Mouse (Mus musculus): ENCODE data around the gene Sept11. TPM values are rescaled to one million over a fixed set of nuclear protein-coding genes. Genes with fewer than 3 reads are reported as not detected.

Sept11 gene
- total and polyA plus RNA-seq, 3 experiments: 20.4 to 96.1 (median 46.1) TPM

GRCm38 (mm10) chr5:93112290-93112689, 19.1 kb downstream of the Sept11 start:
- no peak for TF ChIP-seq GATA2 (IDR thresholded peaks at IDR 0.05; ENCODE audit: borderline replicate concordance, low read depth, low read length)
- no peak for TF ChIP-seq TAL1 (conservative IDR thresholded peaks at IDR 0.05; ENCODE audit: low read depth, low read length)
- TF ChIP-seq GATA1 (IDR thresholded peaks at IDR 0.05; ENCODE audit: borderline replicate concordance, low read length): no peak
- TF ChIP-seq POLR2AphosphoS5 (IDR thresholded peaks at IDR 0.05; ENCODE audit: insufficient replicate concordance, low read depth, low read length): no peak
- no peak for TF ChIP-seq CTCF (IDR thresholded peaks at IDR 0.05; ENCODE audit: low read depth, low read length)
- DNase-seq (ENCODE audit: low spot score) (no peak), ATAC-seq (ENCODE audit: extremely low read depth, insufficient number of reproducible peaks, low FRiP score, poor library complexity, severe bottlenecking) (no peak)
- Histone ChIP-seq H3K36me3 (replicated peaks) (peaks cover 57% of the 10 kb centered on the region), H3K4me1 (ENCODE audit: insufficient read depth, low read depth, low read length) (peaks cover 17% of the 10 kb centered on the region), H3K4me3 (ENCODE audit: low read depth, low read length) (no peak overlapping the region), H3K9me3 (replicated peaks) (no peaks in the 10 kb centered on the region), H3K27me3 (ENCODE audit: insufficient read depth, low read length) (no peaks in the 10 kb centered on the region)

GRCm38 (mm10) chr5:93113517-93113916, 20.3 kb downstream of the Sept11 start:
- TF ChIP-seq POLR2AphosphoS5 (IDR thresholded peaks at IDR 0.05; ENCODE audit: insufficient replicate concordance, low read depth, low read length) (no peak), TAL1 (conservative IDR thresholded peaks at IDR 0.05; ENCODE audit: low read depth, low read length) (no peak)
- ATAC-seq (ENCODE audit: extremely low read depth, insufficient number of reproducible peaks, low FRiP score, poor library complexity, severe bottlenecking): no peak
- H3K36me3 ChIP-seq (replicated peaks): peaks cover 58% of the 10 kb centered on the region

GRCm38 (mm10) chr5:93114515-93114914, 21.3 kb downstream of the Sept11 start:
- H3K27me3 ChIP-seq (ENCODE audit: insufficient read depth, low read length): no peaks in the 10 kb centered on the region
- DNase-seq (ENCODE audit: low spot score) (no peak), ATAC-seq (ENCODE audit: extremely low read depth, insufficient number of reproducible peaks, low FRiP score, poor library complexity, severe bottlenecking) (no peak)
- H3K4me1 ChIP-seq (ENCODE audit: insufficient read depth, low read depth, low read length): peaks cover 25% of the 10 kb centered on the region
- no peak overlapping the region for H3K4me3 ChIP-seq (ENCODE audit: low read depth, low read length)
- TF ChIP-seq POLR2AphosphoS5 (IDR thresholded peaks at IDR 0.05; ENCODE audit: insufficient replicate concordance, low read depth, low read length) (no peak), CTCF (IDR thresholded peaks at IDR 0.05; ENCODE audit: low read depth, low read length) (no peak), GATA1 (IDR thresholded peaks at IDR 0.05; ENCODE audit: borderline replicate concordance, low read length) (no peak), GATA2 (IDR thresholded peaks at IDR 0.05; ENCODE audit: borderline replicate concordance, low read depth, low read length) (no peak), TAL1 (conservative IDR thresholded peaks at IDR 0.05; ENCODE audit: low read depth, low read length) (no peak)
- H3K9me3 ChIP-seq (replicated peaks): no peaks in the 10 kb centered on the region
- H3K36me3 ChIP-seq (replicated peaks): peaks cover 53% of the 10 kb centered on the region

More at GRCm38 (mm10) chr5:93113517-93113916, 20.3 kb downstream of the Sept11 start:
- Histone ChIP-seq H3K9me3 (replicated peaks) (no peaks in the 10 kb centered on the region), H3K4me1 (ENCODE audit: insufficient read depth, low read depth, low read length) (peaks cover 25% of the 10 kb centered on the region), H3K4me3 (ENCODE audit: low read depth, low read length) (no peak overlapping the region), H3K27me3 (ENCODE audit: insufficient read depth, low read length) (no peaks in the 10 kb centered on the region)
- no peak for DNase-seq (ENCODE audit: low spot score)

- Histone ChIP-seq H3K4me3 (ENCODE audit: low read depth, low read length) (no peak overlapping the region), H3K36me3 (replicated peaks) (peaks cover 51% of the 10 kb centered on the region), H3K9me3 (replicated peaks) (no peaks in the 10 kb centered on the region), H3K4me1 (ENCODE audit: insufficient read depth, low read depth, low read length) (peaks cover 25% of the 10 kb centered on the region), H3K27me3 (ENCODE audit: insufficient read depth, low read length) (no peaks in the 10 kb centered on the region)
- TF ChIP-seq POLR2AphosphoS5 (IDR thresholded peaks at IDR 0.05; ENCODE audit: insufficient replicate concordance, low read depth, low read length) (no peak), GATA2 (IDR thresholded peaks at IDR 0.05; ENCODE audit: borderline replicate concordance, low read depth, low read length) (no peak), CTCF (IDR thresholded peaks at IDR 0.05; ENCODE audit: low read depth, low read length) (no peak), TAL1 (conservative IDR thresholded peaks at IDR 0.05; ENCODE audit: low read depth, low read length) (no peak), GATA1 (IDR thresholded peaks at IDR 0.05; ENCODE audit: borderline replicate concordance, low read length) (no peak)
- ATAC-seq (ENCODE audit: extremely low read depth, insufficient number of reproducible peaks, low FRiP score, poor library complexity, severe bottlenecking) (no peak), DNase-seq (ENCODE audit: low spot score) (no peak)
Measured at GRCm38 (mm10) chr5:93115059-93115458, 21.8 kb downstream of the Sept11 start.

GRCm38 (mm10) chr5:93115854-93116253, 22.6 kb downstream of the Sept11 start:
- Histone ChIP-seq H3K4me1 (ENCODE audit: insufficient read depth, low read depth, low read length) (peaks cover 25% of the 10 kb centered on the region), H3K27me3 (ENCODE audit: insufficient read depth, low read length) (no peaks in the 10 kb centered on the region), H3K36me3 (replicated peaks) (peaks cover 47% of the 10 kb centered on the region), H3K9me3 (replicated peaks) (no peaks in the 10 kb centered on the region), H3K4me3 (ENCODE audit: low read depth, low read length) (no peak overlapping the region)
- DNase-seq (ENCODE audit: low spot score) (no peak), ATAC-seq (ENCODE audit: extremely low read depth, insufficient number of reproducible peaks, low FRiP score, poor library complexity, severe bottlenecking) (no peak)
- TF ChIP-seq TAL1 (conservative IDR thresholded peaks at IDR 0.05; ENCODE audit: low read depth, low read length) (no peak), POLR2AphosphoS5 (IDR thresholded peaks at IDR 0.05; ENCODE audit: insufficient replicate concordance, low read depth, low read length) (no peak), CTCF (IDR thresholded peaks at IDR 0.05; ENCODE audit: low read depth, low read length) (no peak), GATA2 (IDR thresholded peaks at IDR 0.05; ENCODE audit: borderline replicate concordance, low read depth, low read length) (no peak), GATA1 (IDR thresholded peaks at IDR 0.05; ENCODE audit: borderline replicate concordance, low read length) (no peak)

- Histone ChIP-seq H3K4me3 (ENCODE audit: low read depth, low read length) (no peak overlapping the region), H3K36me3 (replicated peaks) (peaks cover 45% of the 10 kb centered on the region), H3K27me3 (ENCODE audit: insufficient read depth, low read length) (no peaks in the 10 kb centered on the region), H3K4me1 (ENCODE audit: insufficient read depth, low read depth, low read length) (peaks cover 23% of the 10 kb centered on the region), H3K9me3 (replicated peaks) (no peaks in the 10 kb centered on the region)
- TF ChIP-seq GATA1 (IDR thresholded peaks at IDR 0.05; ENCODE audit: borderline replicate concordance, low read length) (no peak), GATA2 (IDR thresholded peaks at IDR 0.05; ENCODE audit: borderline replicate concordance, low read depth, low read length) (no peak), POLR2AphosphoS5 (IDR thresholded peaks at IDR 0.05; ENCODE audit: insufficient replicate concordance, low read depth, low read length) (no peak), CTCF (IDR thresholded peaks at IDR 0.05; ENCODE audit: low read depth, low read length) (no peak), TAL1 (conservative IDR thresholded peaks at IDR 0.05; ENCODE audit: low read depth, low read length) (no peak)
- ATAC-seq (ENCODE audit: extremely low read depth, insufficient number of reproducible peaks, low FRiP score, poor library complexity, severe bottlenecking): peak; percentile 69; the same call in 1 of the 2 replicates
- peak; percentile 20 for DNase-seq (ENCODE audit: low spot score)
Measured at GRCm38 (mm10) chr5:93117648-93118047, 24.4 kb downstream of the Sept11 start.

Measured in G1E (cell line).